Mouse (Mus musculus) CD4-positive, CD25-positive, alpha-beta regulatory T cell, adult 2 months (primary cell): Measurements from ENCODE around the gene Mphosph9.
"Not testable (repeated sequence)": the region's sequence is repeated elsewhere in the genome, so short reads cannot be mapped to it uniquely, and the experiment has no call there.

Experiments used
- DNase-seq: peaks from one replicate; pipeline ENCODE4 v3.0.0-alpha.2; 2012; ENCODE audit warnings: low read depth, low spot score

Gene Mphosph9

DNA sequence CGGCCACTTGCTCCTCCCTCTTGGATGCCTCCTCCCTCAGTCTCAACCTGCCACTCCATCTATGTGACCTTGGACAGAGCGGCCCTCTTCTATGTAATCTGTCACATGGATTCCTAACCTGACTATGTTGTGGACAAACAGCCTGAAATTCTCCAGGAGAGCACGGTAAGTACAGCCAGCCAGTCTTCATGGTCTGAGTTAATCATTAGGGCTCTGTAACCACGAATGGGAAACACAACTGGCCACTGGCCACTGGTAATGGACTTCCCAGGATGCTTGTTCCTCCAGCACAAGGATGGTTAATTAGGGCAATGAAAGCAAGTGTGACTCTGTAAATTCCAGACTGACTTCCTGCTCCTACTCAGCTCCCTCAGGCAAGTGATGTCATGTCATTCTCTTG, 91.6 kb downstream of the Mphosph9 start:
- DNase-seq: no peak

DNA sequence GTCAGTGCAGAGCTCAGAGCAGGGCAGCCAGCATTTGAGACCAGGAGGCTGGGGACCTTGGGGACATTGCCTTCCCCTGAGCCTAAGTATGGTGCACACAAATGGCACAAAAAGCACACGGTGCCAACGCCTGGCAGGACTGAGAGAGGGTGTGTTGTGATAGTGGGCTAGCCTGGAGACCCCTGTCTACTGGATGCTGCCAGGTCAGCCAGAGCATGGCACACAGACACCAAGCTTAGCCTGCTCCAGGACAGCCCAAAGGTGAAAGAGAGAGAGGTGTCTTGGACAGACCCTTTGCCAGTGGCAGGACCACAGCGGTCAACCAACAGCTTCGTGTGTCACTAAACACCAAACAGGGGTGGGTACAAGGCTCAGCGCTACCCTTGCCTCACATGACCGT, 93.0 kb downstream of the Mphosph9 start:
- DNase-seq: no peak

DNA sequence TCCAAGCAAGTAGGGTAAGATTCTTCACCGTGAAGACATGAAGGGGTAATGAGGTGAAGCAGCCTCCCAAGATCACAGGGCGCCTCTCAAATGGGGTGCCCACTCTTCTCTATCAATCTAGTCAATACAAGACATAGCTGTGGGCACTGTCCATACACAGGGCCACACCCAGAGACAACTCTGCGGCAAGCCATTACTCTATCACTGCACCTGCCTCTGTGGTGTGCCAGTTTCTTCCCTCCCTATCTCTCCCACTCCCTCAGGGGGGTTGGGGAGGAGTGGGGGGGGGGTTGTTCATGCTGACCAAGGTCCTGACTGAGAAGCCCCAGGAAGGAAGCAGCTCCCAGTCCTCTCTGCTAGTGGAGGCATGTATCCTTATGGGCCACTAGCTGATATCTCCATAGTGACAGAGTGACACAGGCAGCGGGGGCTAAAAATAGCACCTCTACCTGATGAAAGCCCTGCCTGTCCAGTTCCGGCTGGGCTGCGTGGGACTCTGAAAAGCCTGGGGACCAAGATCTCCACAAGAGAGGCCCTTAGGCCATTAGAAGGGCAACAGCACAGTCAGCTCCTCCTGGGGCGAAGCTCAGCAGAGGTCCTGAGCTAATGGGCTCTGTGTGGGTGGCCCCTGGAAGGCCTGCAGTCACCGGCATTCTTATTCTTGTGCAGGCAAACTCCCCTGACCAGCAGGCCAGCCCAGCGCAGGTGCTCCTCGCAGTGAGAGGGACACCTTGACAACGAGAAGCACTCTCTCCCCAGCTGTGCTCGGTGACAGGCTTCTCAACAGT, 93.7 kb downstream of the Mphosph9 start:
- DNase-seq: no peak

DNA sequence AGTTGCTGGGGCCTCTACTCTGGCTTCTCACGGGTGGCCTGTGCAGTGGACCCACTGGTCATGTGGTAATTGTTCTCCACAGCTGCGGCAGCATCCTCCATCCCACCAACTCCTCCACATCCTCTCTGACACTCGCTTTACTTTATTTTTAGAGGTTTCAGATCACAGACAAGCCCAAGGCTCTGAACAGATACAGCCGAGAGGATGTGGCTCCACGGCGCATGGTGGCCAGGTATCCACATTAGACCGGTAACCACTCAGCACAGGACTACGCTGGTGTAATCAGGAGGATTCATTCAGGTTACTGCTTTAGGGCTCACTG, 94.7 kb downstream of the Mphosph9 start:
- DNase-seq: peak; percentile 58

DNA sequence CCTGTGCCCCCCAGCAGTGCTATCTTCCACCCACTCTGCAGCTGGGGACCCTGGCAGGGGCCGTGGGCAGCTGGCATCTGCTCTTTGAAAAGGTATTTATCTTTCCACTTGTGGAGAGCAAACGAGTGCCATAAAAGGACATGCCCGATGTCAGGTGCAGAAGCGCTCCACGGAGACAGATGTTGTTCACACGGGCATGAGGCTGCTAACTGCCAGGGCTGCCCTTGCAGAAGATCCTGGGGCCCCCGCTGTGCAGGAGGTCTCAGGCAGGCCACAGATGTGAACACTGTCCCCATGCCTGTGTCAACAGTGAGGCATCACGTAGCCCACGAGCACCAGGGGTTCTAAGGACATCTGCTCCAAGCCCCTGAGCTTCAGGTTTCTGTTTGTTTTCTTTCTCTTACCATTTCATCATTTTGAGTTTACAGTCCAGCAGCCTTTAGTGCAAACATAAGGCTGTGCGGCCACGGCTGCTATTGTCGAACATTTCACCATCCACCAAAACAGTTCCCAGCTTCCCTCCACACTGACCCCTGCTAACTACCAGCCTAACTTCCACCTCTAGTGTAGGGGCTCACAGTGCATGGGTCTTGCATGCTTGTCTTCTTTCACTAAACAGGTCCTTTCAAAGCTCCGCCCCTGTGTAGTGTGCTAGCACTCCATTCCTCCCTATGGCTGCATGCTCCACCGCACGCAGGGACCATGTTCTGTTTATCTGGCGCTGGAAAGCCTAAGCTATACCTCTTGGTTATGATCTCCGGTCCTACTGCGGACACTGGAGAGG, 95.2 kb downstream of the Mphosph9 start:
- peak; percentile 36 for DNase-seq

DNA sequence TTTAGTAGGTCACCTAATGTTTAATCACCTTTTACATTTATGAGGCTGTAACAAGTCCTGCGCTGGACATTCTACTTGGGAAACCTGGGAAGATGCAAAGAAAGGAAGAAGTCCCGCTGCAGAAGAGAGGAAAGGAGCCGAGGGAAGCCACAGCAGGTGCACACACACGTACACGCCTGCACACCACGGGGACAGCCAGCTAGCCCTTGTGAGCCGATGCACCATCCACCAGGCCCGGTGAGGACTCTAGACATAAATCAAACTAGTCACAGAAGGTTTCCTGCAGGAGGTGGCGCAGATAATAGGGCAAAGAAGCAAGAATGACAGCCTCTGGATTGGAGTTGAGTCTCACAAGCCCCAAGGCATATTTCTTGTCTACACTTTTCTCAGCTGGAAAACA, 97.3 kb downstream of the Mphosph9 start:
- no peak for DNase-seq

DNA sequence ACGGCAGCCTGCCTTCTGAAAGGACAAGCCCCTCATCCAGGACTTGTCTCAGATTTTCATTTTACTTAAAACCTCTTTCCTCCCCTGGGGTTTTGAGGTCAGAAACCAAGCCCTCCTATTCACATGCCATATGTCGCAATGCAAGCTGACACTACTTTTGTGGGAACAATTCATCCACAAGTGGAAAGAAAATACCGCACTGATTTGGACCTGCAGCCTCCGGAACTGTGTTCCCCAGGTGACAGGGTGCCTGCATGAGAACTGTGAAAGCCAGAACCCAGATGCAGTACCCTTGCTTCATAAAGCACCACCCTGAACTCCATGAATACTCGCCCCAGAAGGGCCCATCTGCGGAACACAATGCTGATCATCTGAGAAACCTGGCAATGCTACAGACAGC, 100.6 kb downstream of the Mphosph9 start:
- no peak for DNase-seq

DNA sequence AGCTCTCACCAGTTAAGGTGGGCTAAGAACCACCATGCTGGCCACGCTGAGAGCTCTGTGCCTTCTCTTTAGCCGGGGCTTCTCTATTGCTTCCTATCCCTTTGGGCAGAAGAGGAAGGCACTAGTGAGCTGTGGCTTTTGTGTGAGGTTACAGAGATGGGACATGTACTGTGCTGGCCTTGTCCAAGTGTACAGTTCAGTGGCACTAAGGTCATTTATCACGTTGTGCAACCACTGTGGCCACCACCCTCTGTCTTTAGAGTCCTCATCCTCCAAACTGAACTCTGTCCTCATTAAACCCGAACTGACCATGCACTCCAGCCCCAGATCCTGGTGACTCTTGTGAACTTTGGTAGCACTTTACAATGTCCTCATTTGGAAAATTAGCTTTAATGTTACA, 101.3 kb downstream of the Mphosph9 start:
- DNase-seq: no peak

DNA sequence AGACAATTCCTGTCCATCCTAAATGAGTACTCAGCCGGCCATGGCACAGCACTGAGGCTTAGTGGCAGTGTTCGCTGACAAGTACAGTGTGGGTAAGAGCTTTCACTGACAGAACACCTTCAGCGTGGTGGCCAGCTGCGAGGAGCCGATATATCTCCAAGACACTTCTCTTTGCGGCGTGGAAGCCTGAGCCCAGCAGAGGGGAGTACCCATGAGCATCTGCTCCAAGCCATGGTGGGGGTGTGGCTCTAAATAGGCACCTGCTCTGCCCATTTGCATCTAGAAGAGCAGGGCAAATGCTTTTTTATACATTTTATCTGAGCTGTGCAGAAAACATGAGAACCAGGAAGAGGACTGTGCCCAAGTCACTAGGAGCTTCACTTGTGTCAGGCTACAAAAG, 101.9 kb downstream of the Mphosph9 start:
- no peak for DNase-seq

DNA sequence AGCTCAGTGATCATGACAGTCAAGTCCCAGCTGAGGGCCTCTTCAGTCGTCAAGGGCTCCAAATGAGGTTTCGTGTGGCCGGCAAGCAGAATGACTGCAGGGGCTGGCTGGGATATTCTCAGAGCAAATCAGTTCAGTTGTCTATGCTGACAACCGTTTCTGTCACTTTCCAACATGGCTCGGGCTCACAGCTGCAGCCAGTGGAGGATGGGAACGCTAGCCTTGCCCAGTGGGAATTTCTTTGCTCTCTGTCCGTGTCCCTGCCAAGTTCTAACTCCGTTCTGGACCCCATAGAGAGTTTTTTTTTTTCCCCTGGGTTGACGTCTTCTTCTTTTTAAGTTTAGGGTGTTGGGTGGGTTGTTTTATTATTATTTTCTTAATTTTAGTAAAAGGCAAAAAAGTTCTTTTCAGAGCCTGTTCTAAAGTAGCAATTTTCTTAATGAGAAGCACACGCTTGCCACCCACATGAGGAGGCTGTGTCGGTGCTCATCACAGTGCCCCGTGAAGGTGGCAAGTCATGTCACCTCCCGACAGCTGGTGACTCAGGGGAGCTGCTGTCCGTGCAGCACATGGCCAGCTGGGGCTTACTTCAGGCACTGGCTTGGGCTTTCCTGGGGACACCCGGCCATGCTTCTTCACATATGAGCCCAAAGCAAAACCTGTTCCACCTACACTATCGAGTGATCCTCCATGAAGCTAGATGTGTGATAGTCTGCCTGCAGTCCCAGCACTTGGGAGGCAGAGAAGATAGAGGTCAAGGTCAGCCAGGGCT, 103.3 kb downstream of the Mphosph9 start:
- no peak for DNase-seq

DNA sequence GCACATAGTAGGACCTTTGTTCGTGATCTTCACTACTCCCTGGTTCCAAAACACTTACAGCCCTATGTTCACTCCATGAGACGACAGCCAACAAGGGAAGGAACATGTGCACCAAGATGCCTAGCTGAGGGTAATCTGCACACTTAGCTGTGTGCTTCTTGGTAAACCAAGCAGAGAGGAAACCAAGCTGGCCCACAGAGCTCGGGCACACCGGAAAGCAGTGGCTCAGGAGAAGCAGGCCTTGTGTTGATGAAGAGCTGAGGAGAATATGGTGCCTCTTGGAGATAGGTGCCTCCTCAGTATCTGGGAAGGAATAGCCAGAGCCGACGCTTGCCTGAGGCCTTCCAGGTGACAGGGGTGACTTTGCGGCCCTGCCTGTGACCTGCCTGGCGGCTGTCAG, 104.2 kb downstream of the Mphosph9 start:
- peak; percentile 16 for DNase-seq

DNA sequence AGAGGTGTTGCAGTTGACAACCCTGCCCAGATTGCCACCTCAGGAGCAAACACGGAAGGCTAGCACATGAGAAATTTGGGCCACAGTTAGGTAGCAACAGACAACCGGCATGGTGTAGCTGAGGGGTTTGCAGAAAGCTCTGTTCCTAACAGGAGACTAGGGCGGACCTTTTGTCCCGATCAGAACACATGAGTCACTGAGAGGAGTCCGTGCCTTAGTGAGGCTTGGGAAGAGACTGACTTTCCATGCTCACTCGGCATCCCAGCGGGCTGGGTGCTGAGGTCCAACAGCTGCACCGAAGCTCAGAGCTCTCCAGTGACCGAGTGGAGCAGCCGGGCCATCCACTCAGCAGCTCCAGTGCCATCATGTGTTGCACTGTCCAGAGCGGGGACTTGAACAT, 105.1 kb downstream of the Mphosph9 start:
- no peak for DNase-seq

DNA sequence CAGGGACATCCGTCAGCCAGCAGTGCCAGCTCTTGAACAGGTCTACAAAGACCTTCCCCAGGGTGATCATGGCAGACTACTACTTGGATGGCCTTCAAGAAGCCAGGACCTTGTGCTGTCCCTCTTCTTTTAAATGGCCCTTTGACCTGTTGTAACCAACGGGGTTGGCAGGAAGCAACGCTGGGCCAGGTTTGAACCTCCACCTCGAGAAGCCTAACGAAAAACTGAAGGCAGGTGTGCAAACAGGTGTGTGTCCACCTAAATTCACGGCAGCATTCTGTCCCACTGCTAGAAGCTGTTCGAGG, 106.1 kb downstream of the Mphosph9 start:
- no peak for DNase-seq

DNA sequence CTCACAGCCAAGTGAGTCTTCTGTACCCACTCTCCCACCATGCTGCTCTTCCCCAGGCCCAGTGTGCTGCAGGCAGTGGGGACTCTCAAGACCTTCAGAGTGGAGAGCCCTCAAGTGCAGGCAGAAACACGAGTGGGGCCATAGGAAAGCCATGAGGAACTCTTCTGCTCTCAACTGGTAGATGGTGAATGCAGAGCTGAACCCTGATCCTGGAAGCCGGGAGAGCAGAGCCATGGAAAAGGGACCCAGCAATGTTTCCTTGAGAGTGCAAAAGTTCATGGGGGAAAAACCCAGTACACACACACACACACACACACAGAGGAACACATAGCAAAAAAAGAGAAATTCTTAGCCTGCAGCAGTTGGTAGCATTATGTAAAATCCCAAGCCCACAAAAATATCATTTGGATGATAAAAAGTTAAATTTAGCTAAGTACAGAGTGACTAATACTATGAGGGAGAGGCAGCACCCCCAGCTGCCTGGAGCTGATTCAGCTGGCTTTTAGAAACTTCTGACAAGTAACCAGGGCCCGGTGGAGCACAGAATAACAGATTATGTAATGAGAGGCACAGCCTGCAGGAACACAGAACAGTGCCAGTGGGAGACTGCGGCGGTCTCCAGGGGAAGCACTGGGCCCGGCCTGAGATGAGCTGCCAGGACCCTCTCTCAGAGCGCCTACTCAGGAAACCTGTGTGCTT, 106.6 kb downstream of the Mphosph9 start:
- DNase-seq: peak; percentile 13

DNA sequence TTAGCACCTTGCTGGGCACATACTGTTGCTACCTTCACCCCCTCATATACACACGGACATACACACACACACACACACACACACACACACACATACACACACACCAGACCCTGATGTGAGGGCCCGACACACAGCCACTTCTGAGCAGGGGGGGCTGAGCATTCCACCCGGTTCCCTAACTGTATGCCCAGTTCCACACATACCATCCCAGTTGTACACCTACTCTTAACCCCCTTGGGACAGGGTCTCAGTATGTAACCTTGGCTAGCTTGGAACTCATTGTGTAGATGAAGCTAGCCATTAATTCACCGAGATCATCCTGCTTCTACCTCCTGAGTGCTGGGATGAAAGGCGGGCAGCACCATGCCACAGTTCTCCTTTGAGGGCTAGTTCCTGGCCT, 107.2 kb downstream of the Mphosph9 start:
- no peak for DNase-seq

DNA sequence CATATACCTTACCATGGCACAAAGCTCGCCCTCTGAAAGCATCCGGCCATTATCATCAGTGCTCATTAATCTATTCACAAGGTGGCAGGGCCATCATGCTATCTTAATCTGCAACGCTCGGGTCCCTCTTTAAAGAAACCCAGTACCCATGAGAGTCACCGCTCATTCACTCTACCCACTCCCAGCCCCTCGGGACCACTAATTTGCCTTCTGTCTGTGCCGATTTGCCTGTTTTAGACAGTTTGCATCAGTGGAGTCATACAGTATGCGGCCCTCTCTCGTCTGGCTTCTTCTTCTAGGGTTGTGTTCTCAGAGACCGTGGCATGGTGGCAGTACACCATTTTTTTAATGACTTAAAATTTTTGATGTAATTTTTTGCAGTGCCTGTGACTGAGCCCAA, 108.3 kb downstream of the Mphosph9 start:
- DNase-seq: no peak

DNA sequence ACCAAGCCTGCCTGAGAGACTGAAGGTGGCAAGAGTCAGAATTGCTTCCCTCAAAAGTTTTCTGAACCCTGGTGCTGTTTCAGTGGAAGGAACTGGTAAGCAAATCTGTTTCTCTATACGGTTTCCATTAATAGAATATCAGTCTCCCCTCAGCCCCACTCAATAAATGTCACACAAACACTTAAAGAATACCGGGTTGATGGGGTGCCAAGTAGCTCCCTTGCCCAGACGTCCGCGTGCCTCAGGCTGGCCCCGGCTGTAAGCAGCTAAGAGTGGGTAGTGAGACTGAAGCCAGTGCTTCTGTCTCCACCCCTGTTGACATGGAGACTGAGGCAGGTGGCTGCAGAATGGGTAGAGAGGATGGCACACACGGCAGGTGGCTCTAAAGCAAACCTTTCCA, 108.8 kb downstream of the Mphosph9 start:
- DNase-seq: no peak

DNA sequence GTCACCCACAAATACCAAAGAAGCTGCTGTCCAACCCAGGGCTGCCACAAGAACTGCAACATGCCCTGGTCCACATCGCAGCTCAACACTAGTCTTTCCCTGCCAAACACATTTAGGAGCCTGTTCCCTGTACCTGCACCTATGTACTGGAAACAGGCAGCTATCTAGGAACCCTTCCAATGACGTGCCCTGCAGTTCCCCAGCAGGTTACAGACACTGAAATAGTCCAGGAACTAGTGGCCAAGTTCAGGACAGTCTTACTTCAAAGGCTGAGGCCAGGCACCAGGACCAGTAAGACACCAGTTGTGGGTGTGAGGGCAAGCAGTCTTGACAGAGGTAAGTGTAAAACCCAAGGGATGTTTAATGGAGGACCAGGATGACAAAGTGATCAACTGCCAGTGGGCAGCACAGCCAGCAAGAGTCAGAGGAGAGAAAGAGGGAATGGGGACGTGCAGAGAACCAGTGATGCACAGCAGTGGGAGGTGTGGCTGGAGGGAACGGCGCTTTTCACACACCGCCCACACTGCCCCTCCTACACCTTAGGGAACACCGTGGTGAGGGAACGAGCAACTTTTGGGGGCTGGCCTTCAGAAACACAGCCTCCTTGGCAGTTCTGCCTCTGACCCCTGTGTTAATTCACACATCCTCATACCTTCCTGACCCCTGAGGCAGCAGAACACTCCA, 110.1 kb downstream of the Mphosph9 start:
- peak; percentile 34 for DNase-seq

DNA sequence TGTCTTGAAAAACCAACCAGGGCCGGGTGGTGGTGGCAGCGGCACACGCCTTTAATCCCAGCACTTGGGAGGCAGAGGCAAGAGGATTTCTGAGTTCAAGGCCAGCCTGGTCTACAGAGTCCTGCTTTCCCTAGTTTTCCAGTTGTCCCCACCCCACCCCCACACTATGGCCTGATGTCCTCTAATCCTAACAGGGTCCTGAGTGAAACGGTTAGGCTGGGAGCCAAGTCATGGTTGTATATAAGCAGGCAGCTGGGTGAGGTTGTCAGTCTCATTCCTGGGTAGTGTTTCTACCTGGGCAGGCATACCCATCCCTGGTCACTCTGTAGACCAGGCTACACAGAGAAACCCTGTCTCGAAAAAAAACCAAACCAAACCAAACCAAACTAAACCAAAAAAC, 110.7 kb downstream of the Mphosph9 start:
- not testable (repeated sequence) for DNase-seq

DNA sequence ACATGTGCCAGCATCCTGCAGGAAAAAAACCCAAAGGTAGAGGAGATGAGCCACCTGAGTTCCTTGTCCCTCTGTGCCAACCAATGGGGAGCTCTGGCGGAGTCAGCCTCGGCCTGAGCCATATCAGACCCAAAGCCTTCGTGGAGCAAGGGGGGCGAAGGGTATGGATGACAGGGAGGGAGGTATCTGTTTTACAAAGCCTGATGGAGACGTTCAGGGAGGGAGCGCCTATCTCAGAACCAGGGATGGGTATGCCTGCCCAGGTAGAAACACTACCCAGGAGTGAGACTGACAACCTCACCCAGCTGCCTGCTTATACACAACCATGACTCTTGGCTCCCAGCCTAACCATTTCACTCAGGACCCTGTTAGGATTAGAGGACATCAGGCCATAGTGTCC, 111.4 kb downstream of the Mphosph9 start:
- DNase-seq: no peak

DNA sequence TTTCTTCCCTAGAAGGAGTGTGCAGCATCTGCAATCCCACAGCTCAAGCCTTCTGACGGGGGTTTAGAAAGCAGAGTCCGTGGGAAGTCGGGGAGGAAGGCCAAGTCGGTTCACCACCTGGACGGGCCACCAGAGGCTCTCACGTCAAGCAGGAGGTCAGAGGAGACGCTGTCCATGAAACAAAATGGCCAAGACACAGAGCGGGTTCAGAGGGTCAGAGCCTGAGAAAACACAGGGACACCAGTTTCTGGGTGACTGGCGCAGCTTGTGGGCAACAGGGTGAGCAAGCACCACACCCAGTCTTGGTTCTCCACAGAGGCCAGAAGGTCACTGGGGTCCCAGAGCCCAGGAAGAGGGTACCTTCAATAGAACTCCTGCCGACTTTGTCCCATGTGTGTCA, 112.1 kb downstream of the Mphosph9 start:
- no peak for DNase-seq
